Mouse (Mus musculus): ENCODE data around the gene Haspin. TPM values are rescaled to one million over a fixed set of nuclear protein-coding genes. Genes with fewer than 3 reads are reported as not detected.

The Haspin gene
- 13.0 and 13.1 TPM in 2 replicates for polyA plus RNA-seq (2015; fragmentation: Nextera tagmentation; extraction: Ambion mirVana)

DNA sequence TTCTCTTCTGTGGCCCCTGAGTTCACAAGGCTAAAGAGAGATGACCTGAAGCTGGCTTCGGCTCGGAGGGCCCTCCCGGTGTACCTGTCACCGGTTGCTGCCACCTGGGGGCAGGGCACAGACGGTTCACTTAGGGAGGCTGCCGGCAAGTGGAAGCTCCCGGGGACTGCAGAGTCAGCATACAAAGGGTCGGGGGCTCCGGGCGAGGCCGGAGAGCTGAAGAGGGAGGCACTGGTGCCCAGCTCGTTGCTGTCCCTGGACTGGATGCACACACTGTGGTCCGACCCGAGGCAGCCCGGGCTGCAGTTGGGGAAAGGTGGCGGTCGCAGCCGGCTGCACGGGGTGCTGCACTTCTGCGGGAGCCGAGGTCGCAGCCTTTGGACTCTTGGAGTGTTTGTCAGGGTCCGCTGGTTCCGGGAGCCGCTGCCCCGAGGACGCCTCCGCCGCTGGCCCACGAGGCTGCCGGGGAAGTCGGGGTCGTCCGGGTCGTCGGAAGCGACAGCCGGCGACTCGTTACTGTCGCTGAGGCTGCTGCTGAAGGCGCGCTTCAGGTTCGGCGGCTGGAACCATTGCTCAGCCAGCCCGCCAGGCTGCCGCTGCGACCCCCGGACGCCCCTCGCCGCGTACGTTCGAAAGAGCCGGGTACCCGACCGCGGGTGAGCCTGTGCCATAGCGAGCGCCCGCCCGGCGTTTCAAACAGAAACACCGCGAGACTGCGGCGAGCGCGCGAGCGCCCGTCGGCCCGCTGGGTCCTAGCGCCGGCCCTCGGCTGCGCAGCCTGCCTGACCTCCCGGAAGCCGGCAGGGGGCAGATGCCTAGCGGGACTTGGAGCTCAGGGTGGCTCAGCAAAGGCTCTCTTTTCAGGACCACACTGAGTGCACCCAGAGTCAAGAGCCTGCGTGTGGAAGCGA lies at the start of gene Haspin:
Haspin (minus strand) TSS at position 704 of the 911 bp plus-strand sequence.
- H3K9ac ChIP-seq = peak within 1 kb of the TSS; percentile 81
- H3K4me1 ChIP-seq = peaks cover 38% of the 10 kb centered on the region
- no peaks in the 10 kb centered on the region for H3K27me3 ChIP-seq
- no peaks in the 10 kb centered on the region for H3K9me3 ChIP-seq (replicated peaks)
- H3K36me3 ChIP-seq (ENCODE audit: poor library complexity, severe bottlenecking) = peaks cover 23% of the 10 kb centered on the region
- peak within 1 kb of the TSS; percentile 82 for H3K4me3 ChIP-seq
- under 1% methylated on average over 65 of the region's 84 CpGs for WGBS
- peak within 1 kb of the TSS; percentile 78 for H3K4me2 ChIP-seq
- H3K27ac ChIP-seq = no peak within 1 kb of the TSS
- ATAC-seq = peak; percentile 97

DNA sequence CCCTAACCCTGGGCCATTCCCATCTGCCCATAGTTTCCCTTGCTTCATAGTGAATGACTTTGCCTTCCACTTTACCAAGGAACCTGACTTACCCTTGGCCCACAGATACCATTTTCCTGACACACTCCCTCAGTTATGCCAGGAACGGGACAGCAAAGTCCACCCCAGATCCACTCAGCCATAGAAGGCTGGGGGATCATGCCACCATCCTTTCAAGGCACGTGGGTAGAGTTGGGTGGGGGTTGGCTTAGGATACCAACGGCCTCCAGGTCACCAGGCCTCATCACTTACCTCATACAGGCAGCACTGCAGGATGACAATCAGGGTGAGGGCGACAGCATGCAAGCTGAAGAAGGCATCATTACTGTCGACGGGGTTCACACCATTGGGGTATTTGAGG lies 49.1 kb upstream of the Haspin start:
- no peak overlapping the region for H3K4me2 ChIP-seq
- WGBS = 91% methylated on average over 6 of the region's 6 CpGs
- H3K4me3 ChIP-seq = no peak overlapping the region
- H3K27me3 ChIP-seq = no peaks in the 10 kb centered on the region
- no peaks in the 10 kb centered on the region for H3K9me3 ChIP-seq (replicated peaks)
- peaks cover 92% of the 10 kb centered on the region for H3K36me3 ChIP-seq (ENCODE audit: poor library complexity, severe bottlenecking)
- no peaks in the 10 kb centered on the region for H3K4me1 ChIP-seq
- no peak for ATAC-seq
- no peak overlapping the region for H3K27ac ChIP-seq
- H3K9ac ChIP-seq = no peak overlapping the region

DNA sequence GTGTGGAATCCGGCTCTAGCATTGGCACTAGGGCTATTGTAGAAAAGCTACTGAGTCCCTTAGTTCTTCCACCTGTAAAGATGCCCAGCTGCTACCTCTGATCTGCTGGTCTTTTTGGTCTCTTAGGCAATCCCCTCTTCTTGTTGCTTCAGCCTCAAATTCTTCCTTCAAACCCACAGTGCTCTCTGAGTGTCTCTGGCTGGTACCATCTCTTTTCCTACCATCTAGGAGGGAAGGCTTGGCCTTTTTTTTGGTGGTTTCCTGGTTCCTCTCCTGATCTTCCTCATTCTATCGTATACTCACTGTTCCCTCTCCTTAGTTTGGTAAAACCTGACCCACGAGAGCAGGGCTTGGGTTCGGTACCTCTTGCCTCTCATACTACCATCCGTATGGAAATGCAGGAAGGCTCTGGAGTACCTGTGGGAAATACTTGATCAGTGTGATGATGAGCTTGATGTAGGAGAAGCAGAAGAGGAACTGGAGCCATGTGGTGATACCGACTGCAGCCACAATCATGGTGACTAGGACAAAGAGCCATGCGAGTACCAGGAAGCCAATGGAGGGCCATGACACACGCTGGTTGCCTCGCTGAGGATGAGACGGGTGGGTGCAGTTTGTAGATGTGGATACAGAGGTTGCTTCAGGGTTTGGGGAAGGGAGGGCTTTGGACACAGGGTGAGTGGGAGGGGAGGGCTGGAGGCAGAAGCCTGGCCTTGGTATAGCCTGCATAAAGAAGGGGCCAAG lies 48.0 kb upstream of the Haspin start:
- no peak for ATAC-seq
- Histone ChIP-seq H3K4me3 (no peak overlapping the region), H3K9me3 (replicated peaks) (no peaks in the 10 kb centered on the region), H3K36me3 (ENCODE audit: poor library complexity, severe bottlenecking) (peaks cover 84% of the 10 kb centered on the region), H3K27ac (no peak overlapping the region), H3K9ac (no peak overlapping the region), H3K4me2 (no peak overlapping the region), H3K4me1 (no peaks in the 10 kb centered on the region), H3K27me3 (no peaks in the 10 kb centered on the region)
- 93% methylated on average over 10 of the region's 10 CpGs for WGBS

DNA sequence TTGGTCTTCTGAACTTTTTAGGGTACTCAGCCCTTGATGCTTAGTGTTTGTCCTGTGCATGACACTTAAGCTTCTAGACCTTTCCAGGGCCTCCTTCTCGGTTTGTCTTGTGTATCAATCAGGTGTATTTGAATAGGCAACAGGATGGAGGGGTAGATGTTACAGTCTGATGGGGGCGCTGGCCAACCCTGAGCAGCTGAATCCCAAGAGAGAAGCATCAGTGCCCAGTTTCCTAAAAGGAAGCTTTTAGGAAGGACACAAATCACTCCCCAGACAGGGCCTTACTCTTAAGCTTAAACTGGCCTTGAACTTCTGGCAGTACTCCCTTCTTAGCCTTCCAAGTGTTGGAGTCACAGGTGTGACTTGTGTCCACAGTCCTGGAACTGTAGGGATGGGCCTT lies 39.8 kb upstream of the Haspin start:
- ATAC-seq = no peak
- peak overlapping the region; percentile 91 for H3K4me3 ChIP-seq
- H3K9ac ChIP-seq = peak overlapping the region; percentile 90
- H3K9me3 ChIP-seq (replicated peaks) = no peaks in the 10 kb centered on the region
- H3K36me3 ChIP-seq (ENCODE audit: poor library complexity, severe bottlenecking) = peaks cover 32% of the 10 kb centered on the region
- 0% methylated on average over 2 of the region's 2 CpGs for WGBS
- H3K27me3 ChIP-seq = no peaks in the 10 kb centered on the region
- peak overlapping the region; percentile 63 for H3K4me2 ChIP-seq
- H3K4me1 ChIP-seq = peaks cover 32% of the 10 kb centered on the region
- peak overlapping the region; percentile 79 for H3K27ac ChIP-seq

DNA sequence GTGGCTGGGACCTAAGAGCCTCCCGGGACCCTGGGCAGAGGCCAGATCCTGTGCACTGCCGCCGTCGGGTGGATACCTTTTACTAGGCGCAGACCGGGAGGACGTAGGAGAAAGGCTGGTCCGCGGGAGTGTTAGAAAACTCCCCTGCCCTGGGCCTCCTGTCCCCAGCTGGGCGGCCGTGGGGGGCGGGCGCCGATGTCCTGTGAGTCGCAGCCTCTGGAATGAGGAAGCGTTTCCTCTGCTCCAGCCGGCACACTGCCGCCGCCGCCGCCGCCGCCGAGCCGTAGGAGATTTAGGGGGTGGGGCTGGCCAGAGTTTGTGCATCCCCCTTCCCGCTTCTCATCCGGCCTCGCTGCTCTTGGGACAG lies 39.4 kb upstream of the Haspin start:
- peak overlapping the region; percentile 90 for H3K9ac ChIP-seq
- H3K4me2 ChIP-seq = peak overlapping the region; percentile 63
- H3K4me1 ChIP-seq = peaks cover 32% of the 10 kb centered on the region
- no peak for ATAC-seq
- H3K4me3 ChIP-seq = peak overlapping the region; percentile 91
- peaks cover 32% of the 10 kb centered on the region for H3K36me3 ChIP-seq (ENCODE audit: poor library complexity, severe bottlenecking)
- no peaks in the 10 kb centered on the region for H3K9me3 ChIP-seq (replicated peaks)
- WGBS = under 1% methylated on average over 28 of the region's 28 CpGs
- no peaks in the 10 kb centered on the region for H3K27me3 ChIP-seq
- peak overlapping the region; percentile 79 for H3K27ac ChIP-seq

DNA sequence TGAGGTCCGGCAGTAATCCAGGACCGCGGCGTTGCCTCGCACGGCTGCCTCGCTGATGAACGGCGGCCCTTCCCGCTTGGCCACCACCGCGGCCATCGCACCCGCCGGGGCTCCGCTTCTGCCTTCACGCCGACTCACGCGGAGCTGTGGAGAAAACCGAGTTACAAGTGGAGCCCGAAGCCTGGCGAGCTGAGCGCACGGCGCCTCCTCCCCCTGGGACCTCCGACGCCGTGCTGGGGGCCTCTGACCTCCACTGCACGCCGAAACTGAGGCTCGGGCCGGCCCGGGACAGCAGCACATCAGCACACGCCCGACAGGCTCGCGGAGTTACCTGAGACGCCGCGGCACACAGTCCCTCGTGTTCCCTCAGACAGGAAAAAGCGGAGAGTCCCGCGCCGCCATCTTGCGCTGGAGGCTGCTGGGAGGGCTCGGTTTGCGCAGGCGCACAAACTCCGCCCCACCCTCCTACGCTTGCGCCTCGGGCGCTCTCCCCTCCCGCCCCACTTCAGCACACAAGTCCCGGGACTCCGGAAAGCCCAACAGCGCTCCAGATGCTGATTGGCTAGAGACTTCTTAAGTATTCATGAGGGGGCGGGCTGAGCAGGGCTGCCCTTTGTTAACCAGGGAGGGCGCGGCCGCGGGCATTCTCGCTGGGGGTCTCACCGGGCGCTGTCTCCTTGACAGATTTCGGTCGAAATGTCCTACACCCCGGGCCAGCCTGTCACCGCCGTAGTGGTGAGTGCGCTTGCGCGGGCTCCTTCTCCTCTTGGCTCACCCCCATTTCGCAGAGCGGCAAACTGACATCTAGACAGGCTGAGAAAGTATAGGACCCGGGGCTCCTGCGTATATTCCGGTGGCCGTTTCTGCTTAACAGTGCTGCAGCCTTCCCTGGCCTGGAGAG lies 38.8 kb upstream of the Haspin start, which contains the start of the genes Emc6 and Tax1bp3:
Emc6 (minus strand) TSS at position 430 of the 901 bp plus-strand sequence.
Tax1bp3 (plus strand) TSS at position 476 of the 901 bp plus-strand sequence.
- Histone ChIP-seq H3K36me3 (ENCODE audit: poor library complexity, severe bottlenecking) (peaks cover 31% of the 10 kb centered on the region), H3K27me3 (no peaks in the 10 kb centered on the region), H3K4me1 (peaks cover 32% of the 10 kb centered on the region), H3K27ac (peak within 1 kb of the TSS; percentile 79), H3K9ac (peak within 1 kb of the TSS; percentile 90), H3K4me3 (peak within 1 kb of the TSS; percentile 91), H3K4me2 (peak within 1 kb of the TSS; percentile 84), H3K9me3 (replicated peaks) (no peaks in the 10 kb centered on the region)
- WGBS = under 1% methylated on average over 81 of the region's 81 CpGs
- ATAC-seq = peak; percentile 98

DNA sequence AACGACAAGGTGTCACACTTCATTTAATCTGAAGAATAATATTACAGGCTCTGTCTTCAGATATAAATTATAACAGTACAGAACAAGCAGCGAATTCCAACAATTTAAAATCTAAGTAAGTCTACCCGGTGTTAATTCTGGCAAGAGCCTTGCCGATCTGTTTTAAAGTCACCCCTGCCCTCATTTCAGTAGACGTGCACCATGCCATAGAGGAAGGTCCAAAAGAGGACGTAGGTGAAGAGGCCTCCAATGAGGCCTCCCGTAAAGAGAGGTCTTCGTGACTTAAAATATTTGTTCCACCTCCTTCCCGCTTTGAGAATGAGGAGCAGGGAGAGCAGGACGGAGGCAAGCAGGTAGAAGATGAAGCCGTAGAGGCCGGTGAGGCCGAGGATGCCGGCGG lies 38.1 kb upstream of the Haspin start:
- peak overlapping the region; percentile 91 for H3K4me3 ChIP-seq
- H3K27me3 ChIP-seq = no peaks in the 10 kb centered on the region
- H3K4me1 ChIP-seq = peaks cover 32% of the 10 kb centered on the region
- H3K36me3 ChIP-seq (ENCODE audit: poor library complexity, severe bottlenecking) = peaks cover 37% of the 10 kb centered on the region
- H3K27ac ChIP-seq = peak overlapping the region; percentile 76
- peak overlapping the region; percentile 90 for H3K9ac ChIP-seq
- H3K9me3 ChIP-seq (replicated peaks) = no peaks in the 10 kb centered on the region
- H3K4me2 ChIP-seq = peak overlapping the region; percentile 84
- ATAC-seq = no peak
- 1% methylated on average over 15 of the region's 15 CpGs for WGBS

DNA sequence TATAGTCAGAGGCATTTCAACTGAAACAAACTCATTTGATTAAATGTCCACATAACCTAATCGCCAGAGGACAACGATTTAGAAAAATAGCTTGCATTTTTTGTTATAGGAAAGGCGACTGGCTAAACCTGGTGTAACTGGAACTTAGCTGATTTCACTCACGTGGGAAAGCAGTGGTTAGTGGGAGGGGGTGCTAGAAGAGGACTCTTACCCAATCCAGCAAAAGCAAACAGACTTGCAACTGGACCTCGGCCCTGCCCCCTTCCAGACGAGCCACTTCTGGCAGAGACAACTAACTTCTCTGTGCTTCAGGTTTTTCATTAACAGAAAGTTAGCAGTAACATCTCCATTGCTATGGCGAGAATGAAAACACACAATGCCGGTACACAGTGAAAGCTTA lies 37.5 kb upstream of the Haspin start:
- H3K9me3 ChIP-seq (replicated peaks) = no peaks in the 10 kb centered on the region
- WGBS = 57% methylated on average over 8 of the region's 8 CpGs
- peak overlapping the region; percentile 90 for H3K9ac ChIP-seq
- no peak for ATAC-seq
- no peak overlapping the region for H3K27ac ChIP-seq
- H3K36me3 ChIP-seq (ENCODE audit: poor library complexity, severe bottlenecking) = peaks cover 40% of the 10 kb centered on the region
- peak overlapping the region; percentile 84 for H3K4me2 ChIP-seq
- H3K4me1 ChIP-seq = peaks cover 32% of the 10 kb centered on the region
- H3K4me3 ChIP-seq = peak overlapping the region; percentile 91
- no peaks in the 10 kb centered on the region for H3K27me3 ChIP-seq

DNA sequence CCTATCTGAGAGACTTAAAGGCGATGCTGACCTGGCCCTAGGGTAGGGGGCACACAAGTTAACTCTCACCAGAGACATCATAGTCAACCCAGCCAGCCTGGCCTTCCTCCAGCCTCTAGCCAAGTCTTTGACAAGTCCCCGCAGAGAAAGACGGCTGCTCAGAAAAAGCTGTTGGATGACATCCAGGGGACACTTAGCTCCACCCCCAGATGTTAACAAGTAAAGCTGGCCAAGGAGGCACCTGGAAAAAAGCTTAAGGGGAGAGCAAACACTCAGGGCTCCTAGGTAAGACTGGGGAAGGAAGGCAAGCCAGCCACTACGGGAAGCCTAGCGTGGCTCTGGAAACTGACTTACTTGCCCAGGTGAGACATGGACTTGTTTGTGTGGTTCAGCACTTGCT lies 34.1 kb upstream of the Haspin start:
- Histone ChIP-seq H3K9ac (no peak overlapping the region), H3K4me3 (no peak overlapping the region), H3K27me3 (no peaks in the 10 kb centered on the region), H3K36me3 (ENCODE audit: poor library complexity, severe bottlenecking) (peaks cover 39% of the 10 kb centered on the region), H3K27ac (no peak overlapping the region), H3K4me2 (no peak overlapping the region), H3K9me3 (replicated peaks) (no peaks in the 10 kb centered on the region), H3K4me1 (peaks cover 18% of the 10 kb centered on the region)
- WGBS = 67% methylated on average over 5 of the region's 5 CpGs
- ATAC-seq = no peak

DNA sequence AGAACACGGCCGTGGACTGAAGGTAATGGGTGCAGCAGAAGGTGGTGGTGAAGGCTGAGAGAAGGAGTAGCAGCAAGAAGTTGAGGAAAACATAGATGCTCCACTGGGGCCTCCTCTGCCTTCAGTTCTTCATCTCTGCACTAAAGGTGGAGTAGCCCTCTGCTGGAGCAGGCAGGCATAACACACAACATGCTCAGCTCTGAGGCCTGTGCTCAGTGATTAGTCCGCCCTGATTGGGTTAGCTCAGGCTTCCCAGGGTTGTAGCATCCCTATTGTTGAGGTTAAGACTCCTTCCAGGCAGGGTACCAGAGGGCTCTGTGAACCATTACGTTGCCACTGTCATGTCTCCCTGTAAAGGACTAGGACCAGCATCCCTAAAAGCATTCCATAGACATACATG lies 31.1 kb upstream of the Haspin start:
- Histone ChIP-seq H3K27me3 (no peaks in the 10 kb centered on the region), H3K36me3 (ENCODE audit: poor library complexity, severe bottlenecking) (peaks cover 32% of the 10 kb centered on the region), H3K4me2 (no peak overlapping the region), H3K9ac (no peak overlapping the region), H3K4me1 (no peaks in the 10 kb centered on the region), H3K9me3 (replicated peaks) (no peaks in the 10 kb centered on the region), H3K4me3 (no peak overlapping the region), H3K27ac (no peak overlapping the region)
- peak; percentile 41; the same call in 1 of the 2 replicates for ATAC-seq
- 39% methylated on average over 4 of the region's 4 CpGs for WGBS

DNA sequence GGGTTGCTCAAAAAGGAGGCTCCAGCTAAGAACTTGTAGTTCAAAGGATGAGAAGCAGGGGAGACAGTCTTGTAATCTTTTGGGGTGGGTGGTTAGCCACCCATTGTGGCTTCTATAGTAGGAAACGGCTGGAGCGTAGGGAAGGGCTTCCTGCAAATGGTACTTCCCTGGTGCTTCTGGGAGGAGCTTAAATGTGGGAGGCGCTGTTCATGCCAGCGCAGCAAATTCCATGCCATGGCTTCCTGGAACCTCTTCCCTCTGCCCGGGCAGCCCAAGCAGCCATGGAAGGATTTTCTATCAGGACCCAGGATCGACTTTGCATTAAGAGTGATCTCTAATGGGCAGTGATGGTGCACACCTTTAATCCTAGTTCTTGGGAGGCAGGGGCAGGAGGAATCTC lies 30.5 kb upstream of the Haspin start:
- ATAC-seq = no peak
- Histone ChIP-seq H3K4me1 (no peaks in the 10 kb centered on the region), H3K4me3 (no peak overlapping the region), H3K9me3 (replicated peaks) (no peaks in the 10 kb centered on the region), H3K9ac (no peak overlapping the region), H3K4me2 (no peak overlapping the region), H3K27me3 (no peaks in the 10 kb centered on the region), H3K27ac (no peak overlapping the region), H3K36me3 (ENCODE audit: poor library complexity, severe bottlenecking) (peaks cover 29% of the 10 kb centered on the region)
- WGBS = 86% methylated on average over 6 of the region's 6 CpGs
